Mouse (Mus musculus) spleen, adult 2 months (tissue): ENCODE data around the gene Cpd. TPM values are rescaled to one million over a fixed set of nuclear protein-coding genes. Genes with fewer than 3 reads are reported as not detected.

Source experiments
- DNase-seq, 2 experiments: peaks; one replicate each; pipeline versions ENCODE4 v3.0.0 to v3.0.0-alpha.2; 2012 to 2021; ENCODE audit warnings: low spot score in 2 of 2, low read depth in 1 of 2
- H3K27ac ChIP-seq: fragments of 200-500 bp; 2 replicates; pipeline ENCODE4 v1.5.1; 2012; ENCODE audit warnings: low read length, inconsistent platforms; ENCODE audit not compliant: insufficient read depth
- H3K27me3 ChIP-seq: fragments of 200-500 bp; 2 replicates; pipeline ENCODE4 v1.6.1; 2012; ENCODE audit warnings: mild to moderate bottlenecking, moderate library complexity, low read length, inconsistent platforms; ENCODE audit not compliant: control insufficient read depth, insufficient read depth
- H3K36me3 ChIP-seq: fragments of 200-500 bp; 2 replicates; pipeline ENCODE4 v1.6.1; 2012; ENCODE audit warnings: mild to moderate bottlenecking, low read length, inconsistent platforms; ENCODE audit not compliant: control insufficient read depth, insufficient read depth
- H3K4me1 ChIP-seq: fragments of 200-500 bp; 2 replicates; pipeline ENCODE4 v1.6.1; 2011; ENCODE audit warnings: inconsistent platforms; ENCODE audit not compliant: control insufficient read depth, insufficient read depth, insufficient read length
- H3K4me3 ChIP-seq: fragments of 200-500 bp; 2 replicates; pipeline ENCODE4 v1.5.1; 2011; ENCODE audit warnings: mild to moderate bottlenecking, inconsistent platforms; ENCODE audit not compliant: insufficient read depth, insufficient read length; ENCODE audit errors: extremely low read depth
- CTCF ChIP-seq: fragments of 200-500 bp; IDR thresholded peaks from 2 replicates; pipeline ENCODE4 v1.5.1; 2011; ENCODE audit warnings: mild to moderate bottlenecking, inconsistent platforms; ENCODE audit not compliant: insufficient read depth, insufficient read length, insufficient replicate concordance; ENCODE audit errors: extremely low read depth
- POLR2A ChIP-seq: fragments of 200-500 bp; IDR thresholded peaks from 2 replicates; pipeline ENCODE4 v1.6.1; 2011; ENCODE audit warnings: low read depth, low read length, inconsistent platforms
- WGBS: fragments of 180-500 bp; shearing (Covaris S2); methylation state at CpG from one replicate; pipeline ENCODE4 v1.1.7; 2018; 5-methylcytosine and 5-hydroxymethylcytosine counted together
- polyA plus RNA-seq: library from polyadenylated mRNA; depleted of rRNA; stranded (reverse); fragments of >200 nt; gene quantifications from 2 replicates; pipeline ENCODE4 v1.2.3, GENCODE M21; 2012

Cpd gene
- polyA plus RNA-seq, 1 experiment = 3.4 TPM

DNA sequence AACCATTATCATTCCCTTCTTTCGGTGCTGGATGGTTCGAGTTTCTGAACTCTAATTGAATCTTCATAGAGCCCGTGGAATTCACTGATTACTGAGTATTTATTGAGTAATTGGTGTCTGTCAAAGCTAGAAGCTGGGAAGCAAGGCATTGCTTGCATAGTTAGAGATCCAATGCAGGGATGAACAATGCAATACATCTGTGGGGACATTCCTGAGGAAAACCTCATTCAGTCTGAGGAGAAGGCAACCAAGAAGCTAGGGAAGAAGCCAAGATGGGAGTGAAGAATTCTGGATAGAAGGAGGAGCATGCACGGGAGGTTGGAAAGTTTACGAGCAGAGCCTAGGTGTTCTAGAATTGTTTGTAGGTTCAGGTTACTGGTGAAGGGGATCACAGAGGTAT is 1.3 kb upstream of the Cpd start:
- Histone ChIP-seq H3K36me3 (no peaks in the 10 kb centered on the region), H3K4me1 (peaks cover 5% of the 10 kb centered on the region), H3K27me3 (peaks cover 9% of the 10 kb centered on the region), H3K27ac (no peak overlapping the region), H3K4me3 (no peak overlapping the region)
- TF ChIP-seq CTCF = no peak
- TF ChIP-seq POLR2A = no peak
- DNase-seq = no peak
- 92% methylated on average over 5 of the region's 5 CpGs for WGBS

DNA sequence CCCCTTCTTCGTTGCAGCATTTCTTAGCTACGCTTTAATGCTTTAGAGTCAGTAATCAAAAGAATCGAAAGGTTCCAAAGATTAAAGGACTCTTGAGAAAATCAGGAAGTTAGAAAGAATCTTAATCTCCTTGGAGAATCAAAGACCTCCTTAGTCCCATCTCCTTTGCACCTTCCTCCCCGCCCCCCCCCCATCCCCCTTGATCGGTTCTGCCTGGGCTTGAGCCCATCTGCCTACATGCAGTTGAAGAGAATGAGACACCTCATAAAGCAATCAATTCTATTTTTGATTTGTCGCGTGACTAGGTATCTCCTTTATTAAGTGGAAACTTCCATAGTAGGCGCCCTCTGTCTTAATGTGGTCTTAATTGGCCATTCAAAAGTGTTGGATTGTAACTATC is 536 bp upstream of the Cpd start:
- Histone ChIP-seq H3K4me3 (0 out of 2 replicates have a peak overlapping the region, but pooled peaks have one; percentile 76), H3K27me3 (peaks cover 9% of the 10 kb centered on the region), H3K4me1 (peaks cover 5% of the 10 kb centered on the region), H3K27ac (no peak overlapping the region), H3K36me3 (no peaks in the 10 kb centered on the region)
- DNase-seq = no peak
- TF ChIP-seq CTCF (no peak), POLR2A (no peak)
- WGBS = 20% methylated on average over 8 of the region's 8 CpGs

DNA sequence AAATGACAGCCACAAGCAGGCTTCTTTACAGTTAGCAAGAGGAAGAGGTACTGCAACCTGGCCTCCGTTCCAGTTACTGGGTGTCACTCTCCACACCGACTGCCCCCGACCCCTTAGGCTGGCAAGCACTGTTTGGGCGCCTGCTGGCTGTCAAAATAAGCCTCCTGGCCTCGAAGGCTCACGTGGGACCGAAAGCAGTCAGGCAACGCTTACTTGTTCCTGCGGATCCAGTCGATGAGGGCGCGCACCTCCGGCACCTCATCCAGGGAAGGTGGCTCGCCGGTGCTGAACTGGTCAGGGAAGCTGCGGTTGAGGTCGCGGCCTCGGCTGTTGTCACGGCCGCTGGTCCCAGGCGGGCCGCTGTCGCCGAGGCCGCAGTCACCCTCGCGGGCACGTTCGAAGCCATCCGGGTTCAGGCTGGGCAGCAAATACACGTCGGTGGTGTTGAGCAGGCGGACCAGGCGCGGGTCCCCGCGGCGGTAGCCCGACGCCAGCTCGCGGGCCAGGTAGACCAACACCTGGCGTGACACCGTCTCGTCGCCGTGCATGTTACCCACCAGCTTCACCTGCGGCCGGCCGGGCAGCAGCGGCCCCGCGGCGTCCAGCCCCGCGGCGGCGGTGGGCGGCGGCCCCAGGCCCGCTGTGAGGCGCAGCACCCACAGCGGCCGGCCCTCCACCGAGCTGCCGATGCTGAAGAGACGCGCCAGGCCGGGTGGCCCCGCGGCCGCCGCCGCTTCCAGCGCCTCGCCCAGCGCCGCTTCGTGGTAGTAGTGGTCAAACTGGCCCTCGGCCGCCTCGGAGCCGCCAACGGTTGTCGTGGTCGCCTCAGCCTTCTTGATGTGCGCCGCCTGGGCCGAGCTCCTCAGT is 574 bp downstream of the Cpd start:
- peak overlapping the region; percentile 8; the same call in 1 of the 2 replicates for H3K27ac ChIP-seq
- H3K27me3 ChIP-seq = peaks cover 9% of the 10 kb centered on the region
- no peaks in the 10 kb centered on the region for H3K36me3 ChIP-seq
- no peak for TF ChIP-seq POLR2A
- no peak for TF ChIP-seq CTCF
- WGBS = under 1% methylated on average over 90 of the region's 90 CpGs
- H3K4me3 ChIP-seq = peak overlapping the region; percentile 76
- DNase-seq = peak; percentile 4 to 15
- H3K4me1 ChIP-seq = peaks cover 5% of the 10 kb centered on the region

DNA sequence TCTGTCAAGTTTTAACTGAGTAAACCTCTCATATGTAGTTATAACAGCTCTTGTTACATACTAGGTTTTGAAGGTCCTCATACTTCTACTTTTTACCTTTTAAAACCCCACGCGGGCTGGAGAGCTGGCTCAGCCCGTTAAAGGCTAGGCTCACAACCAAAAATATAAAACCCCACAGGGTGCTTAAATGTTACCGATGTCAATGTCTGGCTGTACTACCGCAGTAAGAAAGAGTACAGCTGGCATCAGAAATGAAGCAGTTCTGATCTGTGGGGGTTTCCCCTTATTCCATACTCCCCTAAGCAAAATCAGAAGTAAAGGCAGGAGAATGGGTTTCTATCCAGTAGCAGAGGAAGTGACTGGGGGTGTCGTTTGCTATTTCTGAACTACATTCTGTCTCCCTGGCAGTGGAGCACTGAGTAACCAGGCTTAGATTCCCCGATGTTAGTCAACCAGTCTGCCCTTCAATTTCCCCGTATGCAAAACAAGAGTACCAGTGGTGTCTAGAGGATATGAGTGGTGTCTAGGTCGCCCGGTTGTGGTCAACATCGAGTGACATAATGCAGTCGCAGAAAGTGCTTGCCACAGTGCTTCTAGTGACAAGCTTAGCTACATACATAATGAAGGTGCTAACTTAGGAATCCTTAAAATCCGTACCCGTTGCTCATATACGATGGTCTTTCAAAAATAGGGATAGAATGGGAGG is 1.4 kb downstream of the Cpd start:
- H3K27me3 ChIP-seq = peaks cover 9% of the 10 kb centered on the region
- no peak overlapping the region for H3K27ac ChIP-seq
- H3K4me3 ChIP-seq = peak overlapping the region; percentile 76
- no peaks in the 10 kb centered on the region for H3K36me3 ChIP-seq
- peak; percentile 47 to 49 for DNase-seq
- 7% methylated on average over 15 of the region's 15 CpGs for WGBS
- TF ChIP-seq CTCF = no peak
- no peak for TF ChIP-seq POLR2A
- H3K4me1 ChIP-seq = peaks cover 5% of the 10 kb centered on the region

DNA sequence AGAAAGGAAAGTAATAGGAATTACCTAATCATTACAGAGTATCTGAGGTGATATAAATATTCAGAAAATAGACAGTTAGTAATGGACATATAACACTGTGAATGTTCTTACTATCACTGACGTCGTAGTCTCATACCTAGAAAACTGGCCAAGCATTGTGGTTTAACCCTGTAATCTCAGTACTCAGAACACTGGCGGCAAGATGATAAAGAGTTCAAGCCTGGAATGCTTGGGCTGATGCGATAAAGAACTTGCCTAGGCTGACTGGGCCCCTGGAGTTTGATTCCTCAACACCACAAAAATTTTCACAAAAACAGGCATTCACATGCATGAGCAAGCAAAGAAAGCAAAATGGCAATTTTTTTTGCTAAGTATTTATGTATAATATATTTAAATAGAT is 8.2 kb downstream of the Cpd start:
- Histone ChIP-seq H3K27me3 (0 out of 2 replicates have a peak, but pooled peaks cover under 1% of the 10 kb centered on the region), H3K36me3 (no peaks in the 10 kb centered on the region), H3K4me3 (no peak overlapping the region), H3K4me1 (no peaks in the 10 kb centered on the region), H3K27ac (no peak overlapping the region)
- DNase-seq = no peak
- 81% methylated on average over 4 of the region's 4 CpGs for WGBS
- TF ChIP-seq CTCF (no peak), POLR2A (no peak)

DNA sequence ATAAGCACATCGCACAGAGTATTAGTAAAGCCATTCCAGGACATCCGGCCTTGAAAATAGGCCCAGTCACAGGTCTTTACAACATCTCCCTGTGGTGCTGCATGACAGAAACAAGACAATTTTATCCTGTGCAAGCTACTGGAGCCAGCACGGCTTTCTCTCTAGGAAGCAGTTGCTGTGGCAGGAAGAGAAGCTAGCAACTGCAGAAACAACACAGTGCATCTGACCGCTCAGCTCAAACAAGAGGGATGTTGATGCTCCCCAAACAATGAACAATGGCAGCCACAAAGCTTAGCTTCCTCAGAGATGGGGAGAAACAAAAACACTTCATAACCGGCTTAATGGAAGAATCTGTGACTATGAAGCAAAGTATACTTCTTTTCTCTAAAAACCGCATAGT is 10.5 kb downstream of the Cpd start:
- H3K4me3 ChIP-seq = no peak overlapping the region
- no peaks in the 10 kb centered on the region for H3K36me3 ChIP-seq
- no peaks in the 10 kb centered on the region for H3K4me1 ChIP-seq
- no peak for DNase-seq
- WGBS = 90% methylated on average over 6 of the region's 6 CpGs
- no peak overlapping the region for H3K27ac ChIP-seq
- no peaks in the 10 kb centered on the region for H3K27me3 ChIP-seq
- TF ChIP-seq POLR2A (no peak), CTCF (no peak)
